Mouse (Mus musculus) mammary gland, adult 2 months (tissue): Measurements from ENCODE around the gene Zfy1. TPM values are rescaled to one million over a fixed set of nuclear protein-coding genes. Genes with fewer than 3 reads are reported as not detected.

Source experiments
- polyA plus RNA-seq: library from polyadenylated mRNA; depleted of rRNA; stranded (reverse); fragments of >200 nt; gene quantifications from 2 replicates; pipeline ENCODE4 v1.2.3, GENCODE M21; 2012; ENCODE audit warnings: low replicate concordance; rRNA removed

Gene Zfy1
- not detected in 2 replicates for polyA plus RNA-seq

GRCm38 (mm10) chrY:797309-797708, at the start of gene Zfy1:
Gene Zfy1, minus strand, starts transcription at chrY:797409.

GRCm38 (mm10) chrY:818396-818795, 21.2 kb upstream of the Zfy1 start, which contains the start of gene Uba1y:
Gene Uba1y, plus strand, starts transcription at chrY:818649.

Other genes with a start within 250 kb of the Zfy1 start
- gene Uba1y, start 21.2 kb upstream of the Zfy1 start, polyA plus RNA-seq = not detected in 2 replicates
- not detected in 2 replicates for gene Kdm5d, start 100.4 kb upstream of the Zfy1 start, polyA plus RNA-seq
- not detected in 2 replicates for gene Eif2s3y, start 213.1 kb upstream of the Zfy1 start, polyA plus RNA-seq